Mouse (Mus musculus) CD4-positive, CD25-positive, alpha-beta regulatory T cell, adult 4 months (primary cell): ENCODE measurements around the gene Fam168b. TPM values are rescaled to one million over a fixed set of nuclear protein-coding genes. Genes with fewer than 3 reads are reported as not detected.

Experiments used
- ATAC-seq: one replicate; pipeline ENCODE4 v1.8.0; 2017
- polyA plus RNA-seq, 2 experiments: library from polyadenylated mRNA; unstranded; fragments of 100-300 nt; shearing (Covaris generic); gene quantifications; one replicate each; pipeline ENCODE4 v1.2.1; 2017

Fam168b gene
- polyA plus RNA-seq, 2 experiments from 2014 or later = 22.8 to 23.8 TPM

DNA sequence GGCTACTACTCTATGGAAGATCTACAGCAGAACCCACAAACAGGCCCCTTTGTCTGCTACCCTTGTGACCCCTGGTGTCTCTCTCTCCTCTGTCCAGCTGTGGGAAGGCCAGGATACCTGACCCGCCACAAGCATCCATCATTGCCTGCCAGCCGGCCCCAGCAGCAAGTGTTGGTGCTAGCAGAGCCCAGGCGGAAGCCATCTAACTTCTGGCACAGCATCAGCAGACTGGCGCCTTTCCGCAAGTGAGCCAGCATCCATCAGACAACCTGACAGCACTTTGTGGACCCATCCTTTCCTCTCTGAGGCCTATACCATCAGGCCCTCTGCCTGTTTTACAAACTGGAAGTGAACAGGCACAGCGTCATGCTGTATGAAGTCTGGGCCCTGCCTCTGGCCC lies 31.3 kb downstream of the Fam168b start:
- ATAC-seq = no peak

GRCm38 (mm10) chr1:34811035-34811434 lies 31.8 kb downstream of the Fam168b start:
- no peak for ATAC-seq

DNA sequence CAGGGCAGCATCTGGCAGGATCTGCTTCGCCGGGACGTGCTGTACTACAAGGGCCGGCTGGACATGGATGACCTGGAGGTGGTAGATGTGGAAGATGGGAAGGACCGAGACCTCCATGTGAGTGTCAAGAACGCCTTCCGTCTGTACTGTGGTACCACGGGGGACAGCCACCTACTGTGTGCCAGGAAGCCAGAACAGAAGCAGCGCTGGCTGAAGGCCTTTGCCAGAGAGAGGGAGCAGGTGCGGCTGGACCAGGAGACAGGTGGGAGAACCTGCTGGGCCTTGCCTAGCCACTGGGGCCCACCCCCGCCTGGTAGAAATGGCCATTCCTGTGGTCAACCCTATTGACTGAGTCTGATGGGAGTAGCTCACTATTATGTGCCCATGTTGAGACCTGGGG lies 32.6 kb downstream of the Fam168b start:
- ATAC-seq = no peak

GRCm38 (mm10) chr1:34808445-34808844 lies 34.4 kb downstream of the Fam168b start:
- no peak for ATAC-seq

- no peak for ATAC-seq
These were observed 36.8 kb downstream of the Fam168b start for GRCm38 (mm10) chr1:34805931-34806520.

GRCm38 (mm10) chr1:34804863-34805262 lies 38.0 kb downstream of the Fam168b start:
- ATAC-seq = no peak

DNA sequence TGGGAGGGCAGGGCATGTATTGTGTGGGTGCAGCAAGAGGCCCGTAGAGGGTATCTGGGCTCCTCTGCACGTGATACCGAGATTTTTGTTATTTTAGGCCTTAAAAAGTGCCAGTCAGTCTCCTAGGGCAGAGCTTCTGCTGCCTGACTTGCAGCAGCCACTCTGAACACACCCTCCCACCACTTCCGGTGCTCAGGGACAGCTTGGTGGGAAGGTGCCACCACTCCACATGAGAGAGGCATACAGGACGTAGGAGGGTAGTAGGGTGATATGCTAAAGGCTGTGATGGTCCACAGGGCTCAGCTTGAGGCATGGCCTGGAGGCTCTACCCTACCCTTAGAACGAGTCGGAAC lies 40.6 kb downstream of the Fam168b start:
- peak; percentile 88 for ATAC-seq

GRCm38 (mm10) chr1:34801616-34802289 lies 41.1 kb downstream of the Fam168b start:
- peak; percentile 80 for ATAC-seq

DNA sequence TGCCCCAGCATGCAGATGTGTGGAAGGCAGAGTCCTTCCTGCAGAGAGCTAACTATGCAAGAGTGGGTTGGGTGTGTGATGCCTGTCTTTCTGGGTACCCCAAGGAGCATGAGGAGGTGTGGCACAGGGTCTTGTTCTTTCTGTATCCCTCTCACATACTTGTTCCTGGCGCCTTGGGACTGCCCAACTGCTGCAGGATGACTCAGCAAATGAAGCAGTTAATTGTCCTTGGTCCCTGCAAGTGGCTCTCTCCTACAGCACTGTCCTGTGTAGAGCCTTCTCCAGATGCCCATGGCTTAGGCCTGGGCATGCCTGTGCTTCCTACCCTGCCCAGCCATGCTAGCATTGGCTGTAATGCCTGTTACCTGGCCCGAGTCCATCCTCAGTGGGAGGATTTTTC lies 43.7 kb downstream of the Fam168b start:
- ATAC-seq = no peak

- ATAC-seq = no peak
These were observed 49.3 kb downstream of the Fam168b start for GRCm38 (mm10) chr1:34793304-34794300.

- no peak for ATAC-seq
These were observed 59.2 kb downstream of the Fam168b start for GRCm38 (mm10) chr1:34783538-34784161.

DNA sequence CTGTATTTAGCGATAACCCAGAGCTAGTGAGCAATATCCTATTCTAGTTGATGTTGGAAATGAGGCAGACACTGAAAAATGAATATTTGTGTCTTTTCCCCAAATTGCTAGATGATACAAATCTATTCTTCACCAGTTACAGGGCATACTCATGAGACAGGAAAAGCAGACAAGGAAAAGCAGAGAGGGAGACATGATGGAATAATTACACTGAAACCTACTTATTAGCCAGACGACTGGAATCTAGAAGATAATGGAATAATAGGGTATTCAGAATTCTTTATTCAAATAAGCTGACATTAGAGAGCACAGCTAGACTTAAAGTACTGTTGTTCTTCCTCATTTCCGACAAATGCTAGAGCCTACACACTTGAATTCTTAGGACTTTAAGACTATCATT lies 67.0 kb downstream of the Fam168b start:
- no peak for ATAC-seq

DNA sequence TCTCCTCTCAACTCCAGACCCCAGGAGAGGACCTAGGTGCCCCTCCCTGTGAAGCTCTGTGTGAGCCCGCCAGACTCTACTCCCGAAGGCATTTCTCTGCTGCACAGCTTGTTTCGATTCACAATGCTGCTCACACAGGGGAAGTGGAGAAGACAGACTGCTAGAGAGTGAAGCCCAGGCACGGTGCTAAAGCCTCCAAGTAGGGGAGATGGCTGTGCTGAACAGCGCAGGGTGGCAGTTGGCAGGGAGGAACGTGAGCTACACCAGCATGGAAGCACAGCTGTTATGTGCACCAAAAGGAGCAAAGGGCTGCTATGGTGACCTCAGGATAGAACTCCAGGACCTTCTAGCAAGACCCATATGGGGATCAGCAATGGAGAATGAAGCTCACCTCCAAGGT lies 74.0 kb downstream of the Fam168b start:
- no peak for ATAC-seq

- ATAC-seq = no peak
These were observed 75.0 kb downstream of the Fam168b start for GRCm38 (mm10) chr1:34767851-34768250.

DNA sequence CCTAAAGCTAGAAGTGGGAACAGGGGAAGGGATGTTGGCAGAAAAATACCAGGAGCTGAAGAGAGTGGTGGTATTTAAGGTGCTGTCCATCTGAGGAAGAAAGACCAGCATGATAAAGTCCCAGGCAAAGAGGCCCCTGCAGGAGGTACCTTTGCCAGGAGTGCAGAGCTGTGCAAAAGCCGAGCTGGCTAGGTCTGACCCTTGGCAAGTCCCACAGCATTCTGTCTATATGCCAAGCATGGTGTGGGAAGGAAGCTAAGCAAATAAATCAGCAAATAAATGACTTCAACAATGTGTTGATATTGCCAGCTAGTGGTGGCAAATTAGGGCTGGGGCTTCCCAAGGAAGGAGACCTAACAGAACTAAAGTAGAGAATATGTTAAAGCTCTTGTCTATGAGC lies 76.0 kb downstream of the Fam168b start:
- no peak for ATAC-seq

Other genes with a start within 250 kb of the Fam168b start
- 100 to 1,000 TPM; 122 to 127 TPM for gene Plekhb2, start 6.9 kb upstream of the Fam168b start, polyA plus RNA-seq